ENCODE assay signal across 9 mouse cellular contexts in genomic region chr4:47050167-47050566, GRCm38 (mm10). TPM values are rescaled to one million over a fixed set of nuclear protein-coding genes. Genes with fewer than 3 reads are reported as not detected.
A peak's percentile ranks its signal among the peaks of the same experiment; 100 is the strongest.
DNase-seq lines count a peak whose midpoint lies in the region; ATAC-seq and TF ChIP-seq lines count a peak whose summit lies in the region.
"Had no signal": no experiment of that assay in that cellular context is flagged by ENCODE, and none has a peak within 500 bp of the region (broad histone marks: within the 10 kb centered on the region; RNA-seq: fewer than 3 reads in every experiment).

No protein-coding gene starts in this region.

- H3K9me3 ChIP-seq in forebrain, embryonic 13.5 days (replicated peaks): no peaks in the 10 kb centered on the region
- no peaks in the 10 kb centered on the region for H3K9me3 ChIP-seq in lung, embryonic 14.5 days (ENCODE audit: low read depth, low read length)
- H3K9me3 ChIP-seq: liver, embryonic 15.5 days had no signal

- peak; percentile 51 for ATAC-seq in cerebellum, adult (ENCODE audit: insufficient number of reproducible peaks, low FRiP score, low TSS enrichment)
- ATAC-seq in forebrain, embryonic 13.5 days: peak; percentile 77
- ATAC-seq in lung, embryonic 14.5 days (ENCODE audit: insufficient read depth): peak; percentile 63

- no peak overlapping the region for H3K9ac ChIP-seq in forebrain, embryonic 13.5 days
- no peak overlapping the region for H3K9ac ChIP-seq in lung, embryonic 14.5 days
- H3K9ac ChIP-seq: liver, embryonic 15.5 days had no signal

- peaks cover 12% of the 10 kb centered on the region; the same call in 1 of the 2 replicates for H3K4me1 ChIP-seq in forebrain, embryonic 13.5 days
- no peaks in the 10 kb centered on the region for H3K4me1 ChIP-seq in lung, embryonic 14.5 days (ENCODE audit: insufficient read depth)
- no peaks in the 10 kb centered on the region for H3K4me1 ChIP-seq in thymus, adult 2 months (replicated peaks; ENCODE audit: control insufficient read depth, insufficient read depth, low read length)
- H3K4me1 ChIP-seq: liver, embryonic 15.5 days had no signal

- no peak overlapping the region for H3K27ac ChIP-seq in forebrain, embryonic 13.5 days
- no peak overlapping the region for H3K27ac ChIP-seq in lung, embryonic 14.5 days (ENCODE audit: low read depth)
- no peak overlapping the region for H3K27ac ChIP-seq in thymus, adult 2 months (ENCODE audit: control insufficient read depth, insufficient read depth, low read length)
- H3K27ac ChIP-seq: liver, embryonic 15.5 days had no signal

- H3K4me2 ChIP-seq in forebrain, embryonic 13.5 days: no peak overlapping the region
- no peak overlapping the region for H3K4me2 ChIP-seq in lung, embryonic 14.5 days
- H3K4me2 ChIP-seq: liver, embryonic 15.5 days had no signal

- 0% methylated on average over 1 of the region's 1 CpGs for WGBS in forebrain, embryonic 13.5 days
- 0% methylated on average over 1 of the region's 1 CpGs for WGBS in lung, embryonic 14.5 days
- 0% methylated on average over 1 of the region's 1 CpGs for WGBS in thymus, adult 2 months

- H3K27me3 ChIP-seq in forebrain, embryonic 13.5 days: no peaks in the 10 kb centered on the region
- peaks cover 9% of the 10 kb centered on the region; the same call in 1 of the 2 replicates for H3K27me3 ChIP-seq in lung, embryonic 14.5 days (ENCODE audit: insufficient read depth, low read length)
- no peaks in the 10 kb centered on the region; the same call in 1 of the 2 replicates for H3K27me3 ChIP-seq in thymus, adult 2 months (ENCODE audit: control insufficient read depth, insufficient read depth, low read length)

- no peak for TF ChIP-seq POLR2A in thymus, adult 2 months (IDR thresholded peaks at IDR 0.05; ENCODE audit: control insufficient read depth, extremely low read depth, insufficient read depth, low read length, poor library complexity)

- intact Hi-C loops in heart, postnatal 14 days (cut with DNase I): loop anchor here (10.0 kb wide), 1 partner anchor 995 kb away; the partner anchor contains the start of gene Nr4a3

- peak; percentile 98 for TF ChIP-seq CTCF in lung, embryonic 14.5 days (IDR thresholded peaks at IDR 0.05; ENCODE audit: low read depth)
- TF ChIP-seq CTCF in thymus, adult 2 months (IDR thresholded peaks at IDR 0.05; ENCODE audit: borderline replicate concordance, control insufficient read depth, extremely low read depth, insufficient read depth, low read length, poor library complexity): peak; percentile 91

- DNase-seq in ES-CJ7 (ENCODE audit: low read depth, low spot score): peak; percentile 74
- DNase-seq in heart, postnatal 14 days: peak; percentile 87 to 94
- DNase-seq in layer of hippocampus, adult 11-12 months (ENCODE audit: low spot score): peak; percentile 91
- DNase-seq in lung, embryonic 14.5 days: peak; percentile 90
- DNase-seq in ovary, adult 18-20 months (ENCODE audit: low spot score): peak; percentile 52
- DNase-seq in thymus, adult 2 months: peak; percentile 85

- no peaks in the 10 kb centered on the region for H3K36me3 ChIP-seq in forebrain, embryonic 13.5 days (ENCODE audit: poor library complexity, severe bottlenecking)
- no peaks in the 10 kb centered on the region for H3K36me3 ChIP-seq in lung, embryonic 14.5 days (ENCODE audit: insufficient read depth)
- H3K36me3 ChIP-seq in thymus, adult 2 months (ENCODE audit: control insufficient read depth, insufficient read depth, low read length): no peaks in the 10 kb centered on the region
- H3K36me3 ChIP-seq: liver, embryonic 15.5 days had no signal

- no peak overlapping the region for H3K4me3 ChIP-seq in forebrain, embryonic 13.5 days
- H3K4me3 ChIP-seq in lung, embryonic 14.5 days (ENCODE audit: low read depth, low read length): no peak overlapping the region
- no peak overlapping the region for H3K4me3 ChIP-seq in thymus, adult 2 months (ENCODE audit: control insufficient read depth, insufficient read depth, low read length)
- H3K4me3 ChIP-seq: liver, embryonic 15.5 days had no signal

RNA-seq across cellular contexts. Expression of gene Anks6, which starts 7.1 kb away (rescaled TPM):
- 2.6 and 2.7 TPM in 2 replicates for polyA plus RNA-seq in forebrain, embryonic 13.5 days (2015; fragmentation: Nextera tagmentation; extraction: Ambion mirVana)
- total RNA-seq in heart, postnatal 14 days (2021): 1 to 10 TPM; 3.9 to 4.0 TPM
- polyA plus RNA-seq in lung, embryonic 14.5 days (2014; fragmentation: Nextera tagmentation; extraction: Ambion mirVana): 3.1 and 4.8 TPM in 2 replicates
- 2.0 and 2.5 TPM in 2 replicates for polyA plus RNA-seq in thymus, adult 2 months (2012; rRNA removed)

RNA-seq across cellular contexts. Expression of gene Galnt12, which starts 41.5 kb away (rescaled TPM):
- polyA plus RNA-seq in forebrain, embryonic 13.5 days (2015; fragmentation: Nextera tagmentation; extraction: Ambion mirVana): 1.2 and 1.7 TPM in 2 replicates
- total RNA-seq in heart, postnatal 14 days (2021): under 1 TPM; 0.57 to 0.73 TPM
- polyA plus RNA-seq in lung, embryonic 14.5 days (2014; fragmentation: Nextera tagmentation; extraction: Ambion mirVana): 5.1 and 6.4 TPM in 2 replicates
- polyA plus RNA-seq in thymus, adult 2 months (2012; rRNA removed): 34.9 and 39.6 TPM in 2 replicates

RNA-seq across cellular contexts. Expression of gene Gabbr2, which starts 58.5 kb away (rescaled TPM):
- 0.88 and 1.5 TPM in 2 replicates for polyA plus RNA-seq in forebrain, embryonic 13.5 days (2015; fragmentation: Nextera tagmentation; extraction: Ambion mirVana)
- total RNA-seq in heart, postnatal 14 days (2021): under 1 TPM in 1 of 2 experiments, not detected in 1; 0.05 TPM
- 0.07 TPM in 1 of 2 replicates, not detected in the other for polyA plus RNA-seq in lung, embryonic 14.5 days (2014; fragmentation: Nextera tagmentation; extraction: Ambion mirVana)
- 0.19 and 0.20 TPM in 2 replicates for polyA plus RNA-seq in thymus, adult 2 months (2012; rRNA removed)
